34 mouse cellular contexts compared by ENCODE assay signal in genomic region chr11:32181246-32181645, GRCm38 (mm10). TPM values are rescaled to one million over a fixed set of nuclear protein-coding genes. Genes with fewer than 3 reads are reported as not detected.
"Had no signal": no experiment of that assay in that cellular context is flagged by ENCODE, and none has a peak within 500 bp of the region (broad histone marks: within the 10 kb centered on the region; RNA-seq: fewer than 3 reads in every experiment).

No protein-coding gene starts in this region.

- H3K4me2 ChIP-seq: embryonic facial prominence, embryonic 12.5 days; embryonic facial prominence, embryonic 13.5 days; embryonic facial prominence, embryonic 15.5 days; forebrain, embryonic 12.5 days; forebrain, embryonic 13.5 days; forebrain, embryonic 15.5 days had no signal

- H3K9me3 ChIP-seq: embryonic facial prominence, embryonic 10.5 days; embryonic facial prominence, embryonic 13.5 days; embryonic facial prominence, embryonic 15.5 days; forebrain, embryonic 13.5 days; forebrain, embryonic 15.5 days had no signal

- H3K4me3 ChIP-seq: embryonic facial prominence, embryonic 10.5 days; embryonic facial prominence, embryonic 12.5 days; embryonic facial prominence, embryonic 13.5 days; embryonic facial prominence, embryonic 15.5 days; erythroblast, embryonic 14.5 days; forebrain, embryonic 10.5 days; forebrain, embryonic 12.5 days; forebrain, embryonic 13.5 days; forebrain, embryonic 15.5 days; gastrocnemius, adult 2 months had no signal

- H3K27ac ChIP-seq: embryonic facial prominence, embryonic 10.5 days; embryonic facial prominence, embryonic 12.5 days; embryonic facial prominence, embryonic 13.5 days; embryonic facial prominence, embryonic 15.5 days; forebrain, embryonic 10.5 days; forebrain, embryonic 12.5 days; forebrain, embryonic 13.5 days; gastrocnemius, adult 2 months had no signal

- H3K27me3 ChIP-seq: embryonic facial prominence, embryonic 12.5 days; embryonic facial prominence, embryonic 13.5 days; embryonic facial prominence, embryonic 15.5 days; forebrain, embryonic 15.5 days had no signal

- H3K36me3 ChIP-seq: embryonic facial prominence, embryonic 10.5 days; embryonic facial prominence, embryonic 12.5 days; embryonic facial prominence, embryonic 13.5 days; embryonic facial prominence, embryonic 15.5 days; forebrain, embryonic 10.5 days; forebrain, embryonic 12.5 days; forebrain, embryonic 15.5 days had no signal

- H3K9ac ChIP-seq: embryonic facial prominence, embryonic 12.5 days; embryonic facial prominence, embryonic 13.5 days; embryonic facial prominence, embryonic 15.5 days; forebrain, embryonic 12.5 days; forebrain, embryonic 13.5 days; forebrain, embryonic 15.5 days; forebrain, postnatal 0 days had no signal

- H3K4me1 ChIP-seq: embryonic facial prominence, embryonic 10.5 days; embryonic facial prominence, embryonic 12.5 days; embryonic facial prominence, embryonic 13.5 days; embryonic facial prominence, embryonic 15.5 days; forebrain, embryonic 10.5 days; forebrain, embryonic 12.5 days; forebrain, embryonic 13.5 days had no signal

- DNase-seq: cerebellum, adult 18-20 months; cerebellum, adult 2 months; cerebellum, adult 8-10 months; cerebellum, adult 9-10 months; cerebellum, adult 9-11 months; cerebellum, postnatal 10 days; cerebellum, postnatal 14 days; cerebellum, postnatal 25 days; cerebellum, postnatal 36 days; embryo, embryonic 11 days; forebrain, postnatal 0 days; gastrocnemius, adult 2 months; gastrocnemius, postnatal 10 days; gastrocnemius, postnatal 14 days; gastrocnemius, postnatal 25 days; gastrocnemius, postnatal 36 days; heart, adult 18-20 months had no signal

RNA-seq across cellular contexts. Expression of gene Il9r, which starts 18.8 kb away (rescaled TPM):
- total RNA-seq: common myeloid progenitor, adult 5-6 weeks; forebrain, postnatal 0 days; gastrocnemius, adult 18-20 months; gastrocnemius, adult 2 months; gastrocnemius, postnatal 10 days; gastrocnemius, postnatal 25 days; gastrocnemius, postnatal 36 days; granulocyte monocyte progenitor cell, adult 5-6 weeks had no signal
- polyA plus RNA-seq: cerebellum, adult 2 months; embryonic facial prominence, embryonic 10.5 days; embryonic facial prominence, embryonic 11.5 days; embryonic facial prominence, embryonic 12.5 days; erythroblast, embryonic 14.5 days; forebrain, embryonic 10.5 days; forebrain, embryonic 11.5 days; forebrain, embryonic 12.5 days; forebrain, embryonic 13.5 days; forebrain, embryonic 14.5 days; forebrain, embryonic 15.5 days; forebrain, embryonic 16.5 days; forebrain, postnatal 0 days; frontal cortex, adult 2 months had no signal

RNA-seq across cellular contexts. Expression of gene Rhbdf1, which starts 40.9 kb away (rescaled TPM):
- total RNA-seq: granulocyte monocyte progenitor cell, adult 5-6 weeks had no signal
